Comparison of ENCODE assay signal across 8 mouse cellular contexts in genomic region chr16:64873416-64874305, GRCm38 (mm10). TPM values are rescaled to one million over a fixed set of nuclear protein-coding genes. Genes with fewer than 3 reads are reported as not detected.
A peak's percentile ranks its signal among the peaks of the same experiment; 100 is the strongest.
DNase-seq lines count a peak whose midpoint lies in the region; ATAC-seq lines count a peak whose summit lies in the region.

No protein-coding gene starts in this region.

- DNase-seq in adipocyte (ENCODE audit: low spot score): peak; percentile 89
- DNase-seq in embryo, embryonic 10 days (ENCODE audit: low spot score): peak; percentile 85
- DNase-seq in gastrocnemius, postnatal 14 days: peak; percentile 62
- DNase-seq in left cerebral cortex, postnatal 14 days (ENCODE audit: low spot score in 2 of 2): peak; percentile 20 to 23
- DNase-seq in right cerebral cortex, postnatal 14 days: peak; percentile 24
- DNase-seq in yolk sac, embryonic 10.5 days (ENCODE audit: low spot score): peak; percentile 77

- peak; percentile 97 for ATAC-seq in inflammation-experienced regulatory T-cells, adult 6 months
- peak; percentile 94 for ATAC-seq in megakaryocyte-erythroid progenitor cell, adult 5-6 weeks (replicated peaks; ENCODE audit: low FRiP score, low TSS enrichment, poor library complexity, severe bottlenecking)

- intact Hi-C loops in gastrocnemius, postnatal 14 days (cut with DNase I; ENCODE audit: low total_unique reads): no loop called here
- intact Hi-C loops in left cerebral cortex, postnatal 14 days (cut with DNase I): no loop called here

RNA-seq across cellular contexts. Expression of gene Cggbp1, which starts 21.9 kb away (rescaled TPM):
- 10 to 100 TPM; 30.9 to 31.5 TPM for total RNA-seq in gastrocnemius, postnatal 14 days (2021)
- polyA plus RNA-seq in inflammation-experienced regulatory T-cells, adult 6 months (2017; shearing (Covaris generic)): 10 to 100 TPM; 33.5 to 79.9 (median 39.7) TPM
- total RNA-seq in left cerebral cortex, postnatal 14 days (2021): 10 to 100 TPM; 55.4 to 58.3 TPM
- 43.1 and 49.6 TPM in 2 replicates for total RNA-seq in megakaryocyte-erythroid progenitor cell, adult 5-6 weeks (2014; fragmentation: Nextera tagmentation)
- total RNA-seq in megakaryocyte-erythroid progenitor cell, adult 5-6 weeks (2017): 56.0 and 66.2 TPM in 2 replicates

RNA-seq across cellular contexts. Expression of gene Zfp654, which starts 22.2 kb away (rescaled TPM):
- total RNA-seq in gastrocnemius, postnatal 14 days (2021): 1 to 10 TPM; 6.9 to 7.3 TPM
- polyA plus RNA-seq in inflammation-experienced regulatory T-cells, adult 6 months (2017; shearing (Covaris generic)): 10 to 100 TPM in 1 of 3 experiments, 1 to 10 TPM in 2; 9.0 to 10.3 (median 9.5) TPM
- total RNA-seq in left cerebral cortex, postnatal 14 days (2021): 10 to 100 TPM; 13.5 to 13.8 TPM
- total RNA-seq in megakaryocyte-erythroid progenitor cell, adult 5-6 weeks (2014; fragmentation: Nextera tagmentation): 15.7 and 20.7 TPM in 2 replicates
- 18.2 and 25.3 TPM in 2 replicates for total RNA-seq in megakaryocyte-erythroid progenitor cell, adult 5-6 weeks (2017)

Comparison
In these comparisons a context has a peak if more than half of its experiments do, and no peak if none do; other contexts are left out.
1. Peak in every context shown above with its lines: DNase-seq and ATAC-seq.
2. DNase-seq: peak in every context shown above with its lines; median percentile 89 in adipocyte; 85 in embryo, embryonic 10 days; 77 in yolk sac, embryonic 10.5 days; 62 in gastrocnemius, postnatal 14 days; 24 in right cerebral cortex, postnatal 14 days; 22 in left cerebral cortex, postnatal 14 days.